Mouse (Mus musculus) olfactory bulb, adult 2 months (tissue): Measurements from ENCODE around the gene Abtb2. TPM values are rescaled to one million over a fixed set of nuclear protein-coding genes. Genes with fewer than 3 reads are reported as not detected.

ENCODE experiments used
- H3K27ac ChIP-seq: fragments of 200-500 bp; 2 replicates; pipeline ENCODE4 v1.5.1; 2012; ENCODE audit warnings: low read depth, low read length; ENCODE audit not compliant: insufficient read depth
- H3K4me1 ChIP-seq: fragments of 200-500 bp; 2 replicates; pipeline ENCODE4 v1.6.1; 2012; ENCODE audit warnings: low read length; ENCODE audit not compliant: control insufficient read depth, insufficient read depth
- H3K4me3 ChIP-seq: fragments of 200-500 bp; 2 replicates; pipeline ENCODE4 v1.5.1; 2012; ENCODE audit warnings: mild to moderate bottlenecking, low read depth, low read length, moderate library complexity; ENCODE audit not compliant: insufficient read depth
- CTCF ChIP-seq: fragments of 200-500 bp; IDR thresholded peaks from 2 replicates; pipeline ENCODE4 v1.5.1; 2012; ENCODE audit warnings: low read depth, mild to moderate bottlenecking, low read length, moderate library complexity; ENCODE audit not compliant: insufficient read depth
- POLR2A ChIP-seq: fragments of 200-500 bp; IDR thresholded peaks from 2 replicates; pipeline ENCODE4 v1.6.1; 2012; ENCODE audit warnings: mild to moderate bottlenecking, low read depth, low read length, moderate library complexity; ENCODE audit not compliant: insufficient read depth
- WGBS: fragments of 180-500 bp; shearing (Covaris S2); methylation state at CpG from one replicate; pipeline ENCODE4 v1.1.7; 2018; 5-methylcytosine and 5-hydroxymethylcytosine counted together
- polyA plus RNA-seq: library from polyadenylated mRNA; stranded (reverse); fragments of >200 nt; gene quantifications from 2 replicates; pipeline ENCODE4 v1.2.4, GENCODE M21; 2012; ENCODE audit warnings: low replicate concordance; ENCODE audit not compliant: missing spikeins, insufficient read depth, insufficient read length

Abtb2 gene
- polyA plus RNA-seq, 1 experiment: not detected

- TF ChIP-seq CTCF (no peak), POLR2A (no peak)
- 58% methylated on average over 2 of the region's 2 CpGs for WGBS
- Histone ChIP-seq H3K27ac (peak overlapping the region; percentile 36; the same call in 1 of the 2 replicates), H3K4me1 (peaks cover 6% of the 10 kb centered on the region; the same call in 1 of the 2 replicates), H3K4me3 (no peak overlapping the region)
Observed at GRCm38 (mm10) chr2:103746096-103746495, 180.0 kb downstream of the Abtb2 start.

GRCm38 (mm10) chr2:103746761-103747160 is 180.7 kb downstream of the Abtb2 start:
- no peak overlapping the region for H3K4me3 ChIP-seq
- TF ChIP-seq CTCF (no peak), POLR2A (no peak)
- WGBS: 83% methylated on average over 2 of the region's 2 CpGs
- peaks cover 6% of the 10 kb centered on the region; the same call in 1 of the 2 replicates for H3K4me1 ChIP-seq
- H3K27ac ChIP-seq: no peak overlapping the region

- WGBS: 94% methylated on average over 9 of the region's 9 CpGs
- Histone ChIP-seq H3K27ac (no peak overlapping the region), H3K4me3 (no peak overlapping the region), H3K4me1 (peaks cover 6% of the 10 kb centered on the region; the same call in 1 of the 2 replicates)
- TF ChIP-seq POLR2A: no peak
- no peak for TF ChIP-seq CTCF
Observed at GRCm38 (mm10) chr2:103747891-103748290, 181.8 kb downstream of the Abtb2 start.

DNA sequence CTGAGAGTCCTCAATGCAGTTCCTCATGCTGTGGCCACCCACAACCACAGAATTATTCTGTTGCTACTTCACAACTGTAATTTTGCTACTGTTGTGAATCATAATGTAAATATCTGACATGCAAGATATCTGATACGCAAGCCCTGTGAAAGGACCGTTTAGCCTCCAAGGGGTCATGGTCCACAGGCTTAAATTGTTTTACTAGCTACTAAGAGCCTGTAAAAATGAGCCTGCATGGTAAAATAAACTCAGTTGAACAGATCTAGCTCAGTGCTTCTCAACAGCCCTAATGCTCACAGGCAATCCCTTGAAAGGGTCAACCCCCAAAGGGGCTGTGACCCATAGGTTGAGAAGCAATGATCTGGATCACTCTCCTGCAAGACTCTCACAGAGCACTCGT is 183.0 kb downstream of the Abtb2 start:
- H3K27ac ChIP-seq: no peak overlapping the region
- 98% methylated on average over 3 of the region's 3 CpGs for WGBS
- H3K4me3 ChIP-seq: no peak overlapping the region
- TF ChIP-seq POLR2A (no peak), CTCF (no peak)
- H3K4me1 ChIP-seq: peaks cover 6% of the 10 kb centered on the region; the same call in 1 of the 2 replicates

DNA sequence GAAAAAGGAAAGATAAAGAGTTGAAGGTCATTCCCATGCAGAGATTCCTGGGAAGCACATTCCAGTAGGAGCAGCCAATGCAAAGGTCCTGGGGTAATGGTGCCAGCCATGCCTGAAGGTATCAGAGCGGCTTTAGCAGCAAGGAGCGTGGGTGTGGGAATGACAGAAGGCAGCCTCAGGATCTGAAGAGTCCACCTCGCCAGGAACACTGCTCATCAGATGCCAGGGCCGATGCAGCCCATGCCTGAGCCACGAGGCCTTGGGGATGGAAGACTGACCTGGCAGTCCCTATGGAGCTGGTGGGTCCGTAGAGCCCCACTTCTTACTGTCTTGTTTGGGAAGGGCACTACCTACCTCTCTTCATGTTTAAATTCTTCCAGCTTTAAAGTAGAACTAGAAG is 185.7 kb downstream of the Abtb2 start:
- Histone ChIP-seq H3K27ac (no peak overlapping the region), H3K4me1 (no peaks in the 10 kb centered on the region), H3K4me3 (no peak overlapping the region)
- TF ChIP-seq CTCF (no peak), POLR2A (no peak)
- WGBS: 99% methylated on average over 6 of the region's 6 CpGs

GRCm38 (mm10) chr2:103754614-103755013 is 188.5 kb downstream of the Abtb2 start:
- Histone ChIP-seq H3K27ac (no peak overlapping the region), H3K4me1 (no peaks in the 10 kb centered on the region), H3K4me3 (no peak overlapping the region)
- 89% methylated on average over 3 of the region's 3 CpGs for WGBS
- no peak for TF ChIP-seq CTCF
- TF ChIP-seq POLR2A: no peak

- 89% methylated on average over 9 of the region's 9 CpGs for WGBS
- Histone ChIP-seq H3K4me3 (no peak overlapping the region), H3K27ac (no peak overlapping the region), H3K4me1 (no peaks in the 10 kb centered on the region)
- TF ChIP-seq POLR2A (no peak), CTCF (no peak)
Observed at GRCm38 (mm10) chr2:103755458-103756085, 189.5 kb downstream of the Abtb2 start.

- WGBS: under 1% methylated on average over 12 of the region's 12 CpGs
- Histone ChIP-seq H3K4me1 (no peaks in the 10 kb centered on the region), H3K4me3 (peak overlapping the region; percentile 70), H3K27ac (no peak overlapping the region)
- TF ChIP-seq CTCF: no peak
- TF ChIP-seq POLR2A: no peak
Observed at GRCm38 (mm10) chr2:103760421-103760820, 194.3 kb downstream of the Abtb2 start.

DNA sequence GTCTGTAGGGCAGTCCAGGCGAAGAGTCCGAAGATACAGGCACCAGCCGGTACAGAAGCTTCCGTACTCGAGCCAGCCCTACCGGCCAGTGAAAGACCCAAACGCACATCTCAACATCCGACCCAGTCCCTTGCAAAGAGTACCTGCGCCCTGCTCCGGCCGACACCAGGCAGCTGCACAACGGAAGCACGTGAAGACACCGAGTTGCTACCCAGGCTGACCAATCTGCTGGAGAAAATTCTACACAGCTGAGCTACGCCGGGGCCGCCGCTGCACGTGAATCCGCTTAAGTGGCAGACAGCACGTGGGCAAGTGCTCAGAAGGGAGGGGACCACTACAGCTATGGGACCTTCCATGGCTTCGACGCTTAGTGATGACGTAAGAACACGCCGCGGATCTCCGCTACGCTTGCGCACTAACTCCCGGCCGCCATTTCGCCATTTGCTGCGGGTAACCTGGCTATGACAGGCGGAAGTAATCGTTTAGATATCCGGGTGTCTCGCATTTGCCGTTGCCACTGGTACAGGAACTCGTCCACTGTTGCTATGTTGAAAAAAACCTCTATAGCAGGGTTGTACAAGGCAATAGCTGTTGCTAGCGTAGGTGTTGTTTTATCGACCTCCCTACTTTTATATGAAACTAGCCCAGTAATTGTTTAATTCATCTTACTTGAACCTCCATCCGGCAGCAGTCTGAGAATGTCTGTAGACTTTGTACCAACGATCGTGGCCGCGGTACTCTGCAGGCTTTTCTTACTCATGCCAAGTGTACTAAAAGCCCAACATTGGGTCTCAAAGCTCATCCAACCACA is 195.0 kb downstream of the Abtb2 start, which contains the start of gene Nat10:
TSS of gene Nat10 (minus strand) at position 365 of the 811 bp plus-strand sequence.
- TF ChIP-seq POLR2A: 0 out of 2 replicates have a peak, but pooled peaks have one; percentile 39
- TF ChIP-seq CTCF: no peak
- under 1% methylated on average over 47 of the region's 47 CpGs for WGBS
- H3K27ac ChIP-seq: no peak within 1 kb of the TSS
- no peaks in the 10 kb centered on the region for H3K4me1 ChIP-seq
- H3K4me3 ChIP-seq: peak within 1 kb of the TSS; percentile 70
